Mouse (Mus musculus) megakaryocyte-erythroid progenitor cell, adult 5-6 weeks (primary cell): ENCODE measurements around the gene Chrdl2. TPM values are rescaled to one million over a fixed set of nuclear protein-coding genes. Genes with fewer than 3 reads are reported as not detected.

Experiments used
- ATAC-seq: replicated peaks from 2 replicates; pipeline ENCODE4 v1.8.0; 2016; ENCODE audit warnings: mild to moderate bottlenecking, inconsistent platforms; ENCODE audit not compliant: severe bottlenecking, poor library complexity, low FRiP score, low TSS enrichment
- total RNA-seq, 2 experiments: library from RNA; stranded (forward) in 1 of 2; stranded (reverse) in 1 of 2; fragments of 200-1000, 215-1000 nt in 1 of 2; fragments of >200 nt in 1 of 2; fragmentation: Nextera tagmentation in 1 of 2; gene quantifications; 2 replicates each; pipeline ENCODE4 v1.2.3; 2014 to 2017

Gene Chrdl2
- total RNA-seq, 2 experiments from 2014 or later, result not detected

DNA sequence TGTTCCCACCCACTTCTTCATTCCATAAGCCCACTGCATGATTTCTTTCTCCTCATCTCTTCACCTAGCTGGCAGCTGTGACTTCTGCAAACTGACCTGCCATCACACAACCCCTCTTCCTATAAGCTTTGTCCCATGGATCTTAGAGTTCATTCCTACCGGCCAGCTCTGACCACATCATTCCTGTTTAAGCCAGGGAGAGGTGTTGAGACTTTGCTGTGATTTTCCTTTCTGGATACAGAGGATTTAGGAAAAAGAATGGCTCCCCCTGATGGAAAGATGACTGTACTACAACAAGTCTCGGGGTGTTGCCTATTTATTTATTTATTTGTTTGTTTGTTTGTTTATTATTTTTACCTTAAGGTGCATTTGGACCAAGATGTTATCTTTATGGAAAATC, 24.7 kb upstream of the Chrdl2 start:
- no peak for ATAC-seq

DNA sequence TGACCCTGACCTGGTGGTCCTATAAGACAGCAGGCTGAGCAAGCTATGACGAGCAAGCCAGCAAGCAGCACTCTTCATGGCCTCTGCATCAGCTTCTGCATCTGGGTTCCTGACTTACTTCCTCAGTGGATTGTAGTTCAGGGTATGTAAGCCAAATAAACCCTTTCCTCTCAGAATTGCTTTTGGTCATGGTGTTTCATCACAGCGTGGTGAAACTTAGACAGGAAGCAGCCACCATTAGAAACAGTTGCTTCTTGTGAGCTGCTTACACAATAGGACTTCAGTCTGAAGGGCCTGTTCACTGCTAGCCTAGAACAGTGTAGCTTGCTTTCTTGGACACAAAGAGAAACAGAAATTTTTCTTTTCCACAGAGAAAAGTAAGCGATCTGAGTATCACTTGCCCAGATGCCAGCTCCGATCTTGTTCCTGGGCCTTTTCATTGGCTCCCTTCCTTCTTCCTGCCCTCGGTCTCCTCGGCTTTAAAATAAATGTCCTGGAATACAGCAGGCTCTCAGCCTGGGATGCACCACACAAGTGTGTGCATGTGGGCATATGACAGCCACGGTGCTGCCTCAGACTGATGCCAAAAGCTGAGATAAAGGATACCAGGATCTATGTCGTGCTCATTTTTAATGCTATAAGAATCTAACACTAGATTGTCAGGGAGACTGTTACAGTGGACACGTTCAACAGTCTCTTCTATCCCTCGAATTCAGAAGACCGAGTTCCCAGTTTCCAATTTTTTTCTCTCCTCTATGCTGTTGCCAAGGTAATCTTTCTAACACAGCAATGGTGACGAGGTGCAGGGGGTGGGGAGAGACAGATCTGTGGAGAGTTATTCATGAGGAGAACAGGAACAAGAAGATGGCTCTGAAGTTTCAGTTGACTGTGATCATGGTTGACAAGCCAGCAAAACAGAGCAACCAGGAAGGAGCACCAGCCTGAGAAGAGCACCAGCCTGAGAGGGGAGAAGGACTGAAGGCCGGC, 23.4 kb upstream of the Chrdl2 start:
- no peak for ATAC-seq

- peak; percentile 54; the same call in 1 of the 2 replicates for ATAC-seq
Measured at GRCm38 (mm10) chr7:99988725-99989124, 17.2 kb upstream of the Chrdl2 start.

GRCm38 (mm10) chr7:99989844-99990760, 15.9 kb upstream of the Chrdl2 start:
- no peak for ATAC-seq

DNA sequence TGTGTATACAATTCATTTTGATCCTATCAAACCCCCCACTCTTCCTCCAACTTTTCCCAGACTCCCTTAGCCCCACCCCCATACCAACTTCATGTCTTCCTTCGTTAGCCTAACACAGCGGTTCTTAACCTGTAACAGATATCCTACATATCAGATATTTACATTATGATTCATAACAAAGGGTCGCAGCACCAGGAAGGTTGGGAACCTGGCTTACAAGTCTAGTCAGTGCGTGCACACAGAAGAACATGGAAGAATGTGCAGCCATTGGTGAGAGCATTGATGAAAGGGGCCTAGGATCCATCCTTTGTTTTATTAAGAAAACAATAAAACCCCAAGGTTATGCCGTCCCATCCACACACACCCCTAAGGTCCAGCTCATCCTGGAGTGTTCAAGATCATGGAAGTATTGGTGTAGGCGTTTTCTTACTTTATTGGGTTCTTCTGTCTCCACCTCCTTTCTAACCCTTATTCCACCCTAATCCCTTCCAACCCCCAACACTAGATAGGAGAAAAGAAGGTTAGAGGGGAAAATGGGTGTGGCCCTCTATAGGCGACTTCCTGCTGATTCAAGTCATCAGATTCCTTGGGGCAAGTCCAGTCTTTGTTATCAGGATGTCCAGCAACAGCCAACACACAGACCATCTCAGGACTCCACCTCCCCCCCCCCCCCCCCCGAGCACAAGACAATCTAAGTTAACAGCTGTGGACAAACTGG, 14.8 kb upstream of the Chrdl2 start:
- no peak for ATAC-seq

- no peak for ATAC-seq
Measured at GRCm38 (mm10) chr7:99993159-99993558, 12.8 kb upstream of the Chrdl2 start.

DNA sequence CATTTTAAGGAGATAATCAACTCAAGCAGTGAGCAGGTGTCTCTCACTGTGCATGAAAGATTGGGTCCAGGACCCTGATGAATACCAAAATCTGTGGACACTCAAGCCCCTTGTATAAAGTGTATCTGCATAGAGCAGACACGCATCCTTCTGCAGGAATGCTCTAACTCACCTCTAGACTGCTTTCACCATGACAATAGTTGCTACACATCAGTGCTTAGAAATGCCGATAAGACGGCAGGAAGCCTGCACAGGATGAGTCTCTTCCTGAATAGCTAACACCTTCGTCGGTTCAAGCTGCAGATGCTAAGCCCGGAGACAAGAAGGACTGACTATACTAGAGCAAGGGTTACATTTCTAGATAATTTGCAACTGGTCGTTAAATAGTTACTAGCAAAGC, 10.8 kb upstream of the Chrdl2 start:
- ATAC-seq, result no peak

- ATAC-seq, result no peak
Measured at GRCm38 (mm10) chr7:99998668-99999067, 7.3 kb upstream of the Chrdl2 start.

DNA sequence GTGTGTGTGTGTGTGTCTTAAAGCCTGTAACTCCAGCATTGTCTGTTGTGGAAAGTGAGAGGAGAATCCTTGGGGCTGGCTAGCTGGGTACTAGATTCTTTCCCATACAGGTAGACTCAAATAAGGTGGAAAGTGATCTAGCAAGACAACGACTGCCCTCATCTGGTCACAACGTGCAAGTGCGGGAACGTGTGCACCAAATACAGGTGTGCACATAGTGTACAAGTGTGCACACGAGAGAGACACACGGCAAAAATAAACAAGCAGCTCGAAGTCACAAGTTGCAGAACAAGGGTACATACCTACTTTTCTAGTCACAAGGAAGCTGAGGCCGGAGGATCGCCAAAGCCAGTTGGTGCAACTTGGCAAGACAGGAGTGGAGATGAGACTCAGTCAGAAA, 2.2 kb upstream of the Chrdl2 start:
- peak; percentile 63; the same call in 1 of the 2 replicates for ATAC-seq

DNA sequence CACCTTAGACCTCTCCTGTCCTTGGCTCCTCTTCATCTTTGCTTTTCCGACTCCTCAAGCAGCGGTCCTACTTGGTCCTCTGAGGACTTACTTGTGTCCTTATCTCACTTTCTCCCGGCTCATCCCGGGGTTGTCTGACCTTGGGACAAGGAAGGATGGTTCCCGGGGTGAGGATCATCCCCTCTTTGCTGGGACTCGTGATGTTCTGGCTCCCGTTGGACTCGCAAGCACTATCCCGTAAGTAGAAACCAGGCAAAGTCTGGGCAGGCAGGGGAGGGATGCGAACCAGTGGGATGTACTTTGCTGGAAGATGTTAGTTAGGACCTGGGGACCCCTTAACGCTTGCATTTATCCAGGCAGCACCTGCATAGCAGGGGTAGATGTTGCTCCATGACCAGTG, 439 bp downstream of the Chrdl2 start:
- no peak for ATAC-seq

GRCm38 (mm10) chr7:100008765-100009164, 2.8 kb downstream of the Chrdl2 start:
- no peak for ATAC-seq

DNA sequence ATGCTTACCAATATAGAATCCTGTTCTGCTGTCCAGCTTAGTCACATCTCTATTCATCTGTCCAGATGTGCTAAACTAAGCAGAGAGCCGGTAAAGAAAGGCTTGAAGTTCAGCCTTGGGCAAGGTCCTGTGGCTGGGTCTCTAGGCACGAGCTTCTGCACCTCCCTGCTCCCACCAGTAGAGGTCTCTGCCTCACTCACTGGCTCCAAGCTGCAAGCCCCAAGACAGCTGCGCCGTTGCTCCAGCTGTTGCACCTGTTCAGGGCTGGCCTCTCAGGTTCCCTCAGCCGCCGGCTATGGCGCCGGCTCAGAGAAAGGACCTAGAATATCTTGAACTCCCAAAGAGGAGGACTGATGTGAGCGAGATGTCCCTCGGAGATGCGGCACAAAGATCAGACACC, 3.7 kb downstream of the Chrdl2 start:
- peak; percentile 61 for ATAC-seq

DNA sequence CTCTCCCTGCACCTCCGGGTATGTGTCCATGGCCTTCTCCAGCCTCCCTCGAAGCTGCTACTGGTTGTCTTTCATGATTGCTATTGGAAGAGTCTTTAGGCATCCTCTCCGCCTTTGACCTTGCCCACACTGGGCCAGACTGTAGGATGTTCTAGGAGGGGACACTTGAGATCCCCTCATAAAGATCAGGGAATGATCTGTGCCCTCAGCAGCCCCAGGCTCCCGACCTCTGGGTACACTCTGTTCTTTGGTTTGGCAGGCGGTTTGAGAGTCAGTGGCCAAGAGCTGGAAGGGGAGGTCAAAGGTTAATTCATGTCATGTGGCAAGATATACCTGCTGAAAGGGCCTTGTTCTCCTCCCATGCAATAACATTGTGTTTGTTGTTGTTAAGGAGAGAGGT, 4.7 kb downstream of the Chrdl2 start:
- no peak for ATAC-seq

DNA sequence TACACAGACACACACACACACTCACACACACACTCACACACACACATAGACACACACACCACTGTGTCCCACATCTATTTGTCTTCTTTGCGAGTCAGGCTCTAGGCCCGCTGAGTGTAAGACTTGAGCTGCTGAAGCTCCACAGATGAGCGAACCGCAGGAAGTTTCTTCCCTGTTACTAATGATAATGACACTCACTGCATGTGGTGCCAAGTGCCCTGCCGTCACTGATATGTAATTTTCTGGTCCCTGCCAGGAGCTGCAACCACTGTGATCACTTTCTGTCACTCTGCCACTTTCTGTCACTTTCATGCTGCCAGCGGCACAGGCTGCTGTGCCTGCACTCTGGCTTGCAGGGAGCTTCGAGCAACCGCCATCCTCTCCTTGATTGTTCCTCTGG, 6.1 kb downstream of the Chrdl2 start:
- ATAC-seq, result peak; percentile 86

GRCm38 (mm10) chr7:100012515-100012914, 6.5 kb downstream of the Chrdl2 start:
- ATAC-seq, result no peak

DNA sequence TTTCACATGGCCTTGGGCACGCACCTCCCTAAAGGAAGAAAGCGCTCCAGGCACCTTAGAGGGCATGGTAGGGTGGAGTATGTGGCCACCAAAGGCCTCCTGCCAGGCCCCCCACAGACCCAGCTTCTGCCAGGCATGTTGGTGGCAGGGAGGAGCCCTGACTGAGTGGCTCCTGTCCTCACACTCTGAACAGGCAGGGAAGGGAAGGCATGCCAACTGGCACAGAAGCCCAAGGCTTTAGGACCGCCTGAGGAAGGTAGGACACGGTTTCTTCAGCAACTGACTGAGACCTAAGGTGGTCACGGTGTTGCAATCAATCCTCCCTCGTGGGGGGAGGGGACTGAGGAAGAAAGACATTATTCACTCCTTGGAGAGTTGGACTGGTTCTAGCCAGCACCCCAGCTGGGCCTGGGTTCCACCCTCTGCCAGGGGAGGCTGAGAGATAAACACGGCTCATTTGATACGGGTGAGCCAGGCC, 8.2 kb downstream of the Chrdl2 start:
- peak; percentile 53 for ATAC-seq

- ATAC-seq, result no peak
Measured at GRCm38 (mm10) chr7:100017056-100017455, 11.1 kb downstream of the Chrdl2 start.

DNA sequence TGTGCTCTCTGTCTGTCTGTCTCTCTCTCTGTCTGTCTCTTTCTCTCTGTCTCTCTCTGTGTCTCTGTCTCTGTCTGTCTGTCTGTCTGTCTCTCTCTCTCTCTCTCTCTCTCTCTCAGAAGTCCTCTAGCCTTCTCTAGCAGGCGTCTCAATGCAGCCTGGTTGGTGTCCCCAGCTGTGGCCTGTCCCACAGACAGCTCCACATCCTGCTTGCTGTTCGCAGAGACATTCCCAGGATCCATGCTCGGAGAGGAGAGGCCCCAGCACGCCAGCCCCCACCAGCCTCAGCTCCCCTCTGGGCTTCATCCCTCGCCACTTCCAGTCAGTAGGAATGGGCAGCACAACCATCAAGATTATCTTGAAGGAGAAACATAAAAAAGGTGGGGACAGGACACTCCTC, 21.4 kb downstream of the Chrdl2 start:
- ATAC-seq, result no peak

DNA sequence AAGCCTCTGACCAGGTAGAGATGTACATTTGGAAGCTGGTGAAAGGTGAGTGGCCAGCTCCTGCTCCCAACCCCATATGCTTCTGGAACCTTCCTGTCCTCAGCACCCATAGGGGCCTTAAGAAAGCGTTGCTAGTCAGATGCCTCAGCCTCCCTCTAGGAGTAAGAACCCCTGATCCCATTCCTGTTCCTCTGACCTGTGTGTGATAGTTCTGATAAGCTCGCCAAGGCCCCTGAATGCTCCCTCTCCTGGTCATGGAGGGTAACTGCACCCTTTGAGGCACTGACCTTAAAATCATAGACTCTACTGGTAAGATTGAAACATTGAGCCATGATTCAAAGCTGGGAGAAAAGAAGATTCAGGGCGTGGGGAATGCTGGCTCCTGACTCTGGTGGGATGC, 23.3 kb downstream of the Chrdl2 start:
- ATAC-seq, result peak; percentile 55
